Mouse (Mus musculus): ENCODE data around the gene Kmt5a.
A peak's percentile ranks its signal among the peaks of the same experiment; 100 is the strongest.

Gene Kmt5a

GRCm38 (mm10) chr5:124446301-124446881 lies 6.7 kb downstream of the Kmt5a start:
- DNase-seq: peak; percentile 74 to 84

GRCm38 (mm10) chr5:124449494-124449893 lies 9.8 kb downstream of the Kmt5a start:
- DNase-seq: no peak

- no peak for DNase-seq
Observed at GRCm38 (mm10) chr5:124450051-124450450, 10.3 kb downstream of the Kmt5a start.

- no peak for DNase-seq
Observed at GRCm38 (mm10) chr5:124450641-124451340, 11.1 kb downstream of the Kmt5a start.

GRCm38 (mm10) chr5:124452494-124453228 lies 12.9 kb downstream of the Kmt5a start:
- DNase-seq: peak; percentile 23 to 49

GRCm38 (mm10) chr5:124453339-124454081 lies 13.8 kb downstream of the Kmt5a start:
- DNase-seq: peak; percentile 24 to 45

- DNase-seq: no peak
Observed at GRCm38 (mm10) chr5:124454082-124454419, 14.3 kb downstream of the Kmt5a start.

- no peak for DNase-seq
Observed at GRCm38 (mm10) chr5:124456762-124457161, 17.0 kb downstream of the Kmt5a start.

- DNase-seq: peak in 1 of 2 experiments; percentile 49
Observed at GRCm38 (mm10) chr5:124460922-124461321, 21.2 kb downstream of the Kmt5a start.

GRCm38 (mm10) chr5:124462297-124463025 lies 22.7 kb downstream of the Kmt5a start:
- DNase-seq: no peak

- no peak for DNase-seq
Observed at GRCm38 (mm10) chr5:124463462-124463861, 23.7 kb downstream of the Kmt5a start.

- DNase-seq: no peak
Observed at GRCm38 (mm10) chr5:124464905-124465304, 25.2 kb downstream of the Kmt5a start.

- no peak for DNase-seq
Observed at GRCm38 (mm10) chr5:124467766-124468165, 28.0 kb downstream of the Kmt5a start.

GRCm38 (mm10) chr5:124468365-124468764 lies 28.6 kb downstream of the Kmt5a start:
- no peak for DNase-seq

GRCm38 (mm10) chr5:124469486-124469885 lies 29.8 kb downstream of the Kmt5a start:
- DNase-seq: no peak

GRCm38 (mm10) chr5:124470591-124471171 lies 31.0 kb downstream of the Kmt5a start:
- no peak for DNase-seq

GRCm38 (mm10) chr5:124478873-124479204 lies 39.1 kb downstream of the Kmt5a start:
- DNase-seq: no peak

GRCm38 (mm10) chr5:124480119-124480518 lies 40.4 kb downstream of the Kmt5a start:
- DNase-seq: no peak

GRCm38 (mm10) chr5:124481714-124482113 lies 42.0 kb downstream of the Kmt5a start:
- DNase-seq: no peak

GRCm38 (mm10) chr5:124482436-124482965 lies 42.8 kb downstream of the Kmt5a start:
- DNase-seq: peak; percentile 43 to 59

- DNase-seq: peak; percentile 93 to 95
Observed at GRCm38 (mm10) chr5:124482966-124483654, 43.4 kb downstream of the Kmt5a start, which contains the start of gene Snrnp35. Snrnp35 (plus strand) TSS chr5:124483134.
